Mouse (Mus musculus): ENCODE results near the gene Birc2.

Gene Birc2

DNA sequence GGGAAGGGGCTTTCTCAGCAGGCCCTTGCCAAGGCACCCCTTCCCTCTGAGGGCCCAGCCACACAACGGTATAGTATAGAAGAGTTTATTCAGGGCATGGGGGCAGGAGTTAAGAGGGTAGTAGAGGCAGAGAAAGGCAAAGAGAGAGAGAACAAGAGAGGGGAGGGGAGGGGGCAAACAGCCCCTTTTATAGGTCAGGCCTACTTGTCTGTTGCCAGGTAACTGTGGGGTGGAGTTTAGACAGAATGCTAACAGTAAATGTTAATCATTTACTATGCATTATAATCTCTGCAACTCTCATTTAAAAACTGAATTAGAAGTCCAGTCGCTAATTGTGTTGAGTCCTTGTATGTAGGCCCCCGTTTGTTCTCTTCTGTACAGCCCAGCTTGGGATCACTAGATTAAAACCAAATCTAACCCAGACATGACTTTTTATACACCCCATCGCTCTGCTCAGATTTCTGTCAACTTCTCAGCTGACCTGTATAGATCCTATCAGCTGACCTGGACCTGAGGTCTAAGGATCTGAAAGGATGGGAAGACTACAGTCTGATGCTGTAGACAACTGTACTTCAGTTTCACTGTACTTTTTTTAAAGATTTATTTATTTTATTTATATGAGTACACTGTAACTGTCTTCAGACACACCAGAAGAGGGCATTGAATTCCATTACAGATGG lies 8.5 kb upstream of the Birc2 start:
- no peak for DNase-seq

DNA sequence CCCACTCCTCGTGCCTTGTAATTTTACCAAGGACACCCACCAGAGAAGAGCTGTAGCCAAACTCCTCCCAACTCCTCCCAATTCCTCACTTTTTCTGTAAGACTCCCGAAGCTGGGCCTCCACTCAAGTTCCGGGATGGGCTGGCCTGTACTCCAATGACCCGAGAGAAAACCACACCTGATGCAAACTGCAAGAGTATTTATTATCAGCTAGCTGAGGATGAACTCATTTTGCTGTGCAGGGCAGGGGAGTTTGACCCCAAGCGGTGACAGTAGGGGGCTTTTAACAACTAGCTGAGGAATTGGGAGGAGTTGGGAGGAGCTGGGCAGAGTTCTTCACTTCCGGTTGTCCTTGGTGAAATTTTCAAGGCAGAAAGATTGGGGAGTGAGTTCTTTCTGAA lies 4.4 kb upstream of the Birc2 start:
- DNase-seq = no peak

DNA sequence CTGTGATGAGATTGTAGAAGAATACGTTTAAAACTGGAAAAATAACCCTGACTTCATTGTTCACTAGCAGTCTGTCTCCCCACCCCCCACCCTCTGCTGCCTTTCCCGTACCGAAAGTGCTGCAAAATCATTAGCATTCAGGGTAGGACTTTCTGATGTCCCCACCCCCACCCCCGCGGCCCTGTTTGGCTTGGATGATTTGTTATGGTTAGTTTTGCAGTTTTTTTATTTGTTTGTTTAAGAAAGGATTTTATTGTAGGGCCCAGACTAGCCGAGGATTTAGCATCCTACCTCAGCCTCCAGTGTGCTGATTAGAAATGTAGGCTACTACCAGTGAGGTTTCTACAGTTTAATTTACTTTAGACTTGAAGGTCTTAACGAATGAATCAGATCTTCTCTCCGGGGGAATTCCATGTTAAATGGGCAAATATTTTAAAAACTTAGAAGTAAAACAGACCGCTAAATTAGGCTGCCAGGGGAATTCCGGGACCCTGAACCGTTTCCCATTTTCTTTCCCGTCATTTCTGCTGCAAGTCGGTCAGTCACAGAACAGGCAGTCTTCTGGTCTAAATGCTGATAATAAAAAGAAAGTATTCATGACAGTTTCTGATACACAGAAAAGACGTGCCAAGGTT lies 1.1 kb upstream of the Birc2 start:
- DNase-seq = no peak

DNA sequence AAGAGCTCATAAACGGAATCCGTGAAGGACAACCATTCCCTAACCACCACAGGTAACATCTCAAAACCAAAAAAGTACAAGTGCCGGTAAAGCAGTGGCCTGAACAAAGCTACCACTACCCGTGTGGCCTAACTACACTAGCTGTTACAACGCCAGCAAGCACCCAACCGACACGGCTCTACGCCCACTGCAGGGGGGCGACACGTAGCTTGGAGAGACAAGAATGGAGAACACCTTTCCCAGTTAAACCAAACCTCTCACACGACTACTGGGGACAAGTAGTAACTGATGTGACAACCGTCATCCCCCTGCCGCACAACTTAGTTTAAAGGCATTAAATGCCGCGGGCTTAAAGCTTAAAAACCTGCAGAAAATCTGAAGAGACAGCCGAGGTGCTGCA lies 533 bp downstream of the Birc2 start:
- peak; percentile 56 for DNase-seq

DNA sequence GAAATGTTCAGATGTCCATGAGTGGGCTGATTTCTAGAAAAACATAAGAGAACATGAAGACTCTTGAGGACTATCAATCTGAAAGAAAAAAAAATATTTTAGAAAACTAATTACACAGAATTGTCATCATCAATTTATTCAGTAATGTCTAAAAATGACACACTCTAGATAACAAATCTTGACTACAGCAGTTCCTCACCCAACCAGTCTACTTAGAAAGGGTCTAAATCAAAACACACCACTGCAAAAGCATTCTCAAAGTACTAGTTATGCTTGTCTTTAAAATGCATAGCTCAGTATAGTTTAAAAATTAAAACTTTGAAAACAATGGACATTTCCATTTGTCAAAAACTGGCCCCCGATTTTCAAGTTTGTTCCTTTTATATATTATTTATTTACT lies 1.6 kb downstream of the Birc2 start:
- DNase-seq = no peak

DNA sequence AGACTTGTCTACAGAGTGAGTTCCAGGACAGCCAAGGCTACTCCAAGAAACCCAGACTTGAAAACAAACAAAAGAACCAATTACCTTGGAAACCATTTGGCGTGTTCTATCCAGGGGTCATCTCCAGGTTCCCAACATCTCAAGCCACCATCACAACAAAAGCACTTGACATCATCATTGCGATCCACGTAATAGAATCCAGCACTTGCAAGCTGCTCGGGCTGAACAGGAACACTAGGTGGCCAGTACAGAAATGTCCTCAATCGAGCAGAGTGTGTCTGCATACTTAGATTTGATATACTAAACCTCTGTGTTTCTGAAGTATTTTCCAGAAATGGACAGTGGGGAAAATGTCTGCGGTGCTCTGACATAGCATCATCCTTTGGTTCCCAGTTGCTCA lies 3.4 kb downstream of the Birc2 start:
- DNase-seq = no peak

DNA sequence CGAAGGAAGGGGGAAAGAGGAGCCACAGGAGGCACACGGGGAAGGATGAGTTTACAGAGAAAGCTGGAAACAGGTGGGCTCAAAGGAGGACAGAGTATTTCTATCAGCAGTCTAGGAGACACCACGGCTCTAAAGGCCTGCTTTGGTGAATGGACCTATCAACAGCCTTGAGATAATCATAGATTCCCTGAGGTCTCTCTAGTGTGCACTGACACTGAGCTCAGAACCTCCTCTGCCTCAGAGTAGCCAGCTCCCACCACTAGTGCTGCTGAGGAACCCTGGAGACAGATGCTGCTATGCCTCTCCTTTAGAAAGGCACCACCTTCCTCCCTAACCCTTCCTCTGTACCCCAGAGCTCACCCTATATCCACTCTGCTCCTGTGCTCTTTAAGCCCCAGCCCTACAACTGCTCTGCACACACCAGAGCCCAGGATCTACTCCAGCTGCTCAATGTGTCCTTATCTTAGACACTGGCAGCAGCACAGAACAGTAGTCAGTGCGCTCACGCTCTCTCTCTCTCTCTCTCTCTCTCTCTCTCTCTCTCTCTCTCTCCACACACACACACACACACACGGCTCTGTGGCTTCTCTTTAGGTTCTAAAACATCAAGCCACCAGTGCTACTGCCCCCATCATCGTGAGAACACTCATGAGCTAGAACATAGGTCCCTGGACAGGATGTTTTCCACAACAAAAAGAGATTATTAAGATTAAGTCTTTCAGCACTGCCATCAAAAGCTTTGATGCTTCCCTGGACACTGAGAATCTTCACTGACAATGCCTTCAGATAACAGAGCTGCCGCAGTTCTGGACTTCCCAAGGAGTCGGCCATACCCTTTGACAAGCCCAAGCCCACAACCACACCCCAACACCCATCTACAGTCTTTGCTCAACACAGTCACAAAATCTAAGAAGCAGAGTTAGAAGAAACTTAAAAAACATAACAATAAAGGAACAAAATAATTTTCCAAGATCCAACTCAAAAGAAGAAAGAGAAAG lies 7.0 kb downstream of the Birc2 start:
- DNase-seq = peak; percentile 12

DNA sequence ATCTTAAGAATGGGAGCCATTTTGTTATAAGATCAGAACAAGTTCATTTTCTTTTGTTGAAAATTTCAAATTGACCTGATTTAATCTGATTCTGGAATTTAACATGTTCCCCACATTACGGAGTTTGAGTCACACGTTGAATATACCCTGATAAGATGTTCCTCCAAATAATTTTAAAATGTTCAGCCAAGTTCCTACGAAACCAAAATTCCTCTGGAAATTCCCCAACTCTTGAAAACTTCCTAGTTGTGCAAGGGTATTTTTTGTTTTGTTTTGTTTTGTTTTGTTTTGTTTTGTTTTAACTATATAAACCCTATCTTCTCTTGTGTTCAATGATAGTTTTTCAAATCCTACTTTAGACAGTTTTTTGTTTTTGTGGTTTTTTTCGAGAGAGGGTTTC lies 8.2 kb downstream of the Birc2 start:
- no peak for DNase-seq

DNA sequence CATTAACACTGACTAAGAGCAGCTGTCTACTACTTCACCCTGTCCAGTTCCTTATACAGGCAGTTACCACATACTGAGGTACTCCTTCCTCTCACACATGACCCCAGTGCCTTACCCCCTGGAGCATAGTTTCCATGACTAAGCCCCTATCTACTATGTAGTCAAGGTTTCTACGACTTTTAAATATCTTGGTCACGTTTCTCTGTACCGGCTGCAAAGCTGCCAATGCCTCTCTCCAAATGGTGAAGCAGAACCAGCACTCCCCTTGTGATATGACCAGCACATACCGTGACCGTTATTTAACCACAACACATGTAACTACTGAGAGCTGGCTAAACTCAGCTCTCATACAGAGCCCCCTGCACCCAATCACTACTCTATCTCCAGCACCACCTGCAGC lies 11.9 kb downstream of the Birc2 start:
- no peak for DNase-seq

DNA sequence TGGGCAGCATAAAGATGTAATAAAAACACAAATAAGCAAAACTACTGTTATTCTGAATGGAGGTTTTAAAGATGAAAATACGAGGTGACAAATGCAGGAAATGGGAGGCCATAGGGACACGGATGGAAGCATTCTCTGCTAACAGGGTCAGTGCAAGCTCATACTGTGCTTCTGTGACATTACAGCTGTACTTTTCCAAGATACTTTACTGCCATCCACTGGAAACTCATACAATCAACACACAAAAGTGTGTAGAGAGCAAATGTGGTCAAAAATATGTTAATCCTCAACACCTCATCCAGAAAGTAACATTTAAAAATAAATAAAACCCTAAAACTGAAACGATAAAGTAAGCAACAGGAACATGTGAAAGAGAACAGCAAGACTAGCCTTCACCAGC lies 14.1 kb downstream of the Birc2 start:
- no peak for DNase-seq

DNA sequence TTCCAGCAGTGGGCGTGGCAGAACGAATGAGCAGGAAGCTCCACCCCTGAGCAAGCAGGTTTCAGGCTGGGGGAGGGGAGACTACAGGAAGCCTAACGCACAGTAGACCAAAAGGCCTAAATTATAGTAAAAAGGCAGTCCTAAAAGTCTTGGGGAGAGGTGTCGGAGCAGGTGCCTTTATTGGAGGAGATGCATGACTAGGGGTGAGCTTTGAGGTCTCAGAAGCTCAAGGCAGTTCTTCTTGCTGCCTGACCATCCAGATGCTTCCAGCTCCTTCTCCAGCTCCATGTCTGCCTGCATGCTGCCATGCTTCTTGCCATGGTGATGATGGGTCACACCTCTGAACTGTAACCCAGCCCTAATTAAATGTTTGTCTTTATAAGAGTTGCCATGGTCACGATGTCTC lies 31.8 kb downstream of the Birc2 start:
- no peak for DNase-seq

DNA sequence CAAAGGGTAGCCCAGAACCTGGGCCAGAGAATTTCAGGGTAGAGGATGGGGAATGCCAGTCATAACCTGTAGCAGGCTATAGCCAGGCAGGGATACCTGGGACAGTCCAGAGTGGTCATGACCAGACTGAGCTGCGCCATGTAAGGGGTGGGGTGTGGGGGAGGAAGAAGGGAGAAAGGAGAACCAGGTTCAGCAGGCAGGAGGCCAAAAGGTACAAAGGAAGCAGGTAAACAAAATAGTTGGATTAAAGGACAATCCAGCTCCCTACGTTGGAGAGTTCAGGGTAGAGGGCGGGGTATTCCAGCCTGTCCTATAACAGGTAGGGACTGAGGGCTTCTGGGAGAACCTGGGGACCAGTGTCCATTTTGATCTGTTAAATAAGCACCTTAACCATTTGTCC lies 38.3 kb downstream of the Birc2 start:
- no peak for DNase-seq

DNA sequence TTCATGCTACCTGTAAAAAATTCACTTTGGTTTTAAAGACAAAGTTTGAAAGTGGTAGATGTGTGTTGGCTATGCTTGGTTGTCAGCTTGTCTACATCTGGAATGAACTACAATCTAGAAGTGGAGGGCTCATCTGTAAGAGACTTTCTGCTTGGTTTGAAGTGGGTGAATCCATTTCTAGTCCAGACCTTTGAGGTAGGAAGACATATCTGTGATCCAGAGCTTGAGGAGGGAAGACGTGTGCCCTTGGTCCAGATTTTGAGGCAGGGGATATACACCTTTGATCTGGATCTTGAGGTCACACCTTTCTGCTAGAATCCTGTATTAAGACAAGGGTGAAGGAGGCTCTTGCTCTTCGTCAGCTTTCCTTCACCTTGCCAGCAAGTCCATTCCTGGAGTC lies 39.3 kb downstream of the Birc2 start:
- no peak for DNase-seq

DNA sequence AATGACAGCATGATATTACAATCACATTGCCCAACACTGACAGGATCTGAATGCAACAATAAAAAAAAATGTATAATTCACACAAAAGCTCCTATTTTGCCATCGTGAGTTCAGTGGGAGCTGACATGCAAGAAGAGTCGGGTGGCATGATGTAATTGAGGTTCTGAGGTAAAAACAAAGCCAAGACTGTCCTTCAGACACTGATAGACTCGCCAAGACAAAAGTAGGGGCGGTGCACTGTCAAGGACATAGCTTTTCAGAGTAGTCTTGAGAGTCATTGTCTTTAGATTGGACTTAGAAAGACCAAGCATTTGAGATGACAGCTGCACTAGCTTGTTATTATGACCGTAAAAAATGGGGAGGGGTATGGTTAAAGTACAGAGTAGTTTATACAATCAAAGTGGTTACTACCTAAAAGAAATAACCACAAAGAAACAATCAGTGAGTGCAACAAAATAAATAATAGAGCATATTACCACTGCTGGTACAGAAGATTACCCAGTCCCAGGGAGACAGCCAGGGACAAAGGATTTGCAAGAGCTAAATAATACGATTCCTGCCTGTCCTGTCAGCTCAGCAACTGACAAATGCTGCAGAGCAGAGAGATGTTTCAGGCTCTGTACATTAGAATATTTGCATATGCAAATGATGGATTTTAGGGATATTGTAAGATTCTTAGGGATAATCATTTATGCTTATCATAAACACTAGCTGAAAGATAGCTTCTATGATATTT lies 40.6 kb downstream of the Birc2 start:
- no peak for DNase-seq

DNA sequence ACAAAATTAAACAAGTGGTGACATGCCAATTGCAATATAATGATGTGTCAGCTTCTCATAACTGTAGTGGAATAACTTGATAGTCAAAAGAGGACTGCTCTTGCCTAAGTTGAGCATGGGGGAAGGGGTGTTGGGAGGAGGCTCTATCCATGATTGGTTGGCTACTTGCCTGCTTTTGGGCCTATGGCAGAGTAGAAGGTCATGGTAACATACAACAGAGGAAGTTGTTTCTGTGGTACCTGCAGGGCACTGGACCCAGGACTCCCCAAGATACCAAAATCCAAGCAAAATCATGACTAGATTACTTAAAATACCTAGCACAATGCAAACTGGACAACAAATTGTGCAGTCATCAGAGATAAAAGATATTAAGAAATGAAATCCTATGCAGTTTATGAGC lies 41.3 kb downstream of the Birc2 start:
- no peak for DNase-seq

DNA sequence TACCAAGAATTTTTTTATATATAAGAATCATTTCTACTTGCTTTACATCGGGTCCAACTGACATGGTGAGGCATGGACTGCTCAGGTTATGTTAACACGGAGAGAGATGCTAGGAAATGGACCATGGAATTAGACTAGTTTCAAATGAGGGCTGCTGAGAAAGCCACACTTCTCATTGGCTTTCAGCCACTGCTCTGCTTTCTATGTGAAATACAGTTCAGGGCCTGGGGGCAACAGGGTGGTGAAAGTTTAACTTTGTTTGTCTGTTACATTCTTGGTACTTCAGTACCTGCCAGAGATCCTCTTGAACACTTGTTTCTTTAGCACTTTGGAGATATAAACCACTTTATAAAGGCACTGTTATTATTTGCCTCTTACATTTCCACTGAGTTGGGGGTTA lies 43.3 kb downstream of the Birc2 start:
- DNase-seq = no peak

DNA sequence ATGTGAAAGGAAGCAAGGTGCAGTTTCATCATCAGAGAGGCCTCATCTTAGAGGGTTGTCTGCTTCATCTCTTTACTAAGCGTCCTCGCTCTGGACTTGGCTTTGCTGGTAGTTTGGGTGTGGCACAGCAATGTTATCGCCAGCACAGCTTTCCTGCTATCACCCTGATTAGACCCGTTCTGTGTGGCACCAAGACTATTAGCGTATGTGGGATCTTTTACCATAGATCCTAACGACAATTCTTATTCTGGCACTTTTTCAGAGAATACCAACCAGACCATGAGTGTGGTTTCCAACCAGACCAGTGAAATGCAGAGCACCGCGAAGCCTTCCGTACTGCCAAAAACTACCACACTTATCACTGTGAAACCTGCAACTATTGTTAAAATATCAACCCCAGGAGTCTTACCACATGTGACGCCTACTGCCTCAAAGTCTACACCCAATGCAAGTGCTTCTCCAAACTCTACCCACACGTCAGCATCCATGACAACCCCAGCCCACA lies 46.2 kb downstream of the Birc2 start:
- no peak for DNase-seq

DNA sequence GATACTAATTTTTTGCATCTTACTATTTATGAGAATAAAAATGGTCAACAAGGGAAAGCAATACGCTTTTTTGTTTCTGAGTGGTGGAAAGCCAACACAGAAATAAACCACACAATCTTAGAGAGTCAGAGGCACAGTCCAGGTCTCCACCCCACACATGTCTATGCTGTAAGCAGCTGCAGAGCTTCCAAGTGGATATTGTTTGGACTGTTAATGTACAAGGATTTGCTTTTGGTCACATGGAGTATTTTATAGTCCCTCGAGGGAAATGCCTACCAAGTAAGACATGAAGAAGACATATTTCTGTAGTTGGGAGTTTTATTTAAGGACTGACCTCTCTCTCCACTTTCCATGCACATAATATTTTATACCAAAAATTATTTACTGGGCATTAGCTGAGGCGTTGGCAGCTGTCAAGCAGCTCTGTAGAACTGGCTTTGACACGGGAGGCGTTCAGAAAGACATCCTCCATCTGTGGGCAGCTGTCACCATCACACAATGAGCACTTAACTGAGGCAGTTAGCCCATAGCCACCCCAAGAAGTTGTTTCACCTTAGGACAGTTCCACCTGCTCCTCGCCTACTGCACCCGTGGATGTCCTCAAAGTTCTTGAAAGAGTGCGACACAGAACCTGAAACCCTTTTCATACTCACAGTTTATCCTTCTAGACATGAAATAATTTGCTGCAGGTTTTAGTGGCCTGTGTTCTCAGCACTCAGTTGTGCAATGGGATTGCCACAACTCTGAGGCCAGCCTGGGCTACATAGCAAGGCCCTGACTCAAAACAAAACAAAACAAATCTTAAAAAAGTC lies 46.9 kb downstream of the Birc2 start:
- no peak for DNase-seq

DNA sequence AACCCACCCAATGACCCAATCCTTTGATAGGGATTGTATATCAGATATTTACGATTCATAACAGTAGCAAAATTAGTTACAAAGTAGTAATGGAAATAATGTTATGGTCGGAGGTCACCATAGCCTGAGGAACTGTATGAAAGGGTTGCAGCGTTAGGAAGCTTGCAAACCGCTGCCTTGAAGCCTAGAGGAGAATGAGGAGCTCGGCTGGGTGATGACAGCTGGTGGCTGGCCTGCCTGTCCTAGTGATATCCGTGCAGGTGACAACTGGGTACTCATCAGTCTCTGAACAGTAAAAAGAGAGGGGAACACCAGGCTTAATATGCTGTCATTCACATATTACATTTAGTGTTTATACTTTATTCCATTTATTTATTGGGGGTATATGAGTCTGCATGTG lies 48.5 kb downstream of the Birc2 start:
- no peak for DNase-seq

DNA sequence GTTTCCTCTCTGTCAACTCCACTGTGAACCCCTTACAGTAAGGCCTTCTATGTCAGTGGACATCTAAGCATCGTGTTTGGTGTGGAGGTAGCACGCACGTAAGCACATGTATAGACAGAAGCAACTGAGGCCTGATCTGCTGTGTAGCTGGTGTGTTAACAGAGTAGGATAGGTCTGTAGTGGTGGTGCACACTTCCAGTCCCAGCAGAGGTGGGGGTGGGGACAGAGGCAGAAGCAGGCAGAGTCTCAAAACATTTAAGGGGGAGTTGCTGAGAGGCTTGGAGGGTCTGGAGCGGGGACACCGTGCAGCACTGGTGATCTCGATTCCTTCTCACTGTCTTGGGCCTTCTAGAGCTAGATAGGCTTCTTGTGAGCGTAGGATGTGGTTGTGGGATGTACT lies 50.8 kb downstream of the Birc2 start:
- no peak for DNase-seq

DNA sequence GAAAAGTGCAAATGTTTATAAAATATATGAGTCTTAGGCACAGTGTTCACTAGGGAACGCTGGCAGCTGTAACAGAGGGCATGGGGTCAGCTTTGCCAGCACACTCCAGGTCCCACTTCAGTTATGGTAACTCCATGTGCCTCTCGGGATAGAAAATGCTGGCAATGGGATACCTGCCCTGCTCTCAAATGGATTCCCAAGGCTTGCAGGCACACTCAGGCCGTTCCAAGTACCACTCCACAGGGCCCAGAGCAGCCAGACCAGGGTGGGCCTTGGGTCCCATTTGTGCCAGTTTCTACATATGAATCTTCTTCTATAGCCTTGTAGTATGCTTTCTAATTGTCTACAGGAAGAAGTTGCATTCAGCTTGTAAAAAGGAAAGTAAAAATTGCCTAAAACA lies 51.5 kb downstream of the Birc2 start:
- DNase-seq = no peak

DNA sequence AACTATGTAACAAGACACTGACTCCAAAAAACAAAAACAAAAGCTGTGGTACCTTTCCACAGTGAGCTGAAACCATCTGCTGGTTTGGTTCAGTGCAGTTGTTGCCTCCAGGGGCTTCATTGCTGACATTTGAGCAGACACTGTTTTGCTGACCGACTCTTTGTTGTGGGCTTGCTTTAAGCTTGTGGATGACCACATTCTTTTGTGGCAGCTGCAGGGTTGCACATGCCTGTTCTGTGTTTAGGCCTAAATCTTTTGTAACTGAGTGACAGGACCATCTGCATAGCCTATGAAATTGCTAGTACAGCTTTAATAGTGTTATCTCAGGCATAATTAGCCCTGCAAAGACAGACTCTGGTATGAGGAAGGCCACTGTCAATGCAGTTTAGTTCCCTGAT lies 52.2 kb downstream of the Birc2 start:
- no peak for DNase-seq

Data from thymus, postnatal 25 days (tissue).